Mouse (Mus musculus) bone marrow, adult 2 months (tissue): Measurements from ENCODE around the gene Ankzf1.

Source experiments
- CTCF ChIP-seq: fragments of 200-500 bp; IDR thresholded peaks from 2 replicates; pipeline ENCODE4 v1.5.1; 2011; ENCODE audit warnings: low read length, control low read depth; ENCODE audit not compliant: control insufficient read depth, insufficient read depth
- POLR2A ChIP-seq: fragments of 200-500 bp; IDR thresholded peaks from 2 replicates; pipeline ENCODE4 v1.6.1; 2011; ENCODE audit warnings: low read depth, mild to moderate bottlenecking, control low read depth, low read length, borderline replicate concordance; ENCODE audit not compliant: control insufficient read depth

DNA sequence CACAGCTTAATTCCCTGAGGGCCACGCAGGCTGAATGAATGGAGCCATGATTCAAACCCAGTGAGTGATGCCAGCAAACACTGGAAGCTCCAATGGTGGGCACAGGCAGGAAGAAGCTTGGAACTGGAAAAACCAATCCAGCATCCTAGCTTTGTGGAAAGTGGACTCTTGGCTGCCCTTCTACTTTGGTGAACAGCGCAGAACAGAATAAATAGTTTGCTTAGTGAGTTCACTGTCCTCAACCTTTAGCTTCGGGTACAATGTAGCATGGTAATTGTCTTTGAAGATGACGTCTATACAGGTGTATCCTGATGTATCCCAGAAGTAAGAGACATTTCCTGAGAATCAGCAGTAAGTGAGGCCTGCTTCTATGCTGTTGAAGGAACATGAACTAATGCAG lies 43.2 kb upstream of the Ankzf1 start:
- TF ChIP-seq POLR2A (no peak), CTCF (no peak)
